Mouse (Mus musculus): ENCODE measurements around the gene Mrpl50. TPM values are rescaled to one million over a fixed set of nuclear protein-coding genes. Genes with fewer than 3 reads are reported as not detected.

Mrpl50 gene
- 59.0 and 66.8 TPM in 2 replicates for polyA plus RNA-seq (2021; fragmentation: Nextera tagmentation)
- long read RNA-seq, experiment 1, transcript Mrpl50-201 (2 exons, 2,114 nt) = major isoform, 713 of 723 reads
- long read RNA-seq, experiment 1, partial matches to known transcripts = 9 of 723 reads
- long read RNA-seq, experiment 1, other reads (novel, unspliced or antisense) = 1 of 723 reads
- long read RNA-seq, experiment 2, transcript Mrpl50-201 (2 exons, 2,114 nt) = major isoform, 134 of 146 reads
- long read RNA-seq, experiment 2, partial matches to known transcripts = 0 of 146 reads
- long read RNA-seq, experiment 2, other reads (novel, unspliced or antisense) = 12 of 146 reads

GRCm38 (mm10) chr4:49520572-49521340 lies at the start of gene Mrpl50, which contains the start of gene Zfp189:
Gene Mrpl50 (minus strand): TSS chr4:49521093.
Gene Zfp189 (plus strand): TSS chr4:49521176.

GRCm38 (mm10) chr4:49549383-49549782 lies 28.5 kb upstream of the Mrpl50 start, which contains the start of gene Aldob:
Gene Aldob (minus strand): TSS chr4:49549546.

GRCm38 (mm10) chr4:49506386-49506785 lies 14.5 kb downstream of the Mrpl50 start, which contains the start of gene Baat:
Gene Baat (minus strand): TSS chr4:49506557.

GRCm38 (mm10) chr4:49473435-49474100 lies 47.3 kb downstream of the Mrpl50 start, which contains the start of gene Acnat1:
Gene Acnat1 (minus strand): TSS chr4:49473912.

Other genes with a start within 250 kb of the Mrpl50 start
- not detected in 2 replicates for gene Acnat2, start 112.9 kb downstream of the Mrpl50 start, polyA plus RNA-seq (2021; fragmentation: Nextera tagmentation)
- not detected in 2 replicates for gene Acnat1, start 47.2 kb downstream of the Mrpl50 start, polyA plus RNA-seq (2021; fragmentation: Nextera tagmentation)
- gene Baat, start 14.5 kb downstream of the Mrpl50 start, polyA plus RNA-seq (2021; fragmentation: Nextera tagmentation) = 0.18 TPM in 1 of 2 replicates, not detected in the other
- 2.7 and 3.0 TPM in 2 replicates for gene Zfp189, start 83 bp upstream of the Mrpl50 start, polyA plus RNA-seq (2021; fragmentation: Nextera tagmentation)
- gene Aldob, start 28.5 kb upstream of the Mrpl50 start, polyA plus RNA-seq (2021; fragmentation: Nextera tagmentation) = 0.09 TPM in 1 of 2 replicates, not detected in the other
- gene Tmem246, start 76.8 kb upstream of the Mrpl50 start, polyA plus RNA-seq (2021; fragmentation: Nextera tagmentation) = 81.5 and 105 TPM in 2 replicates
- gene Rnf20, start 110.9 kb upstream of the Mrpl50 start, polyA plus RNA-seq (2021; fragmentation: Nextera tagmentation) = 22.6 and 23.5 TPM in 2 replicates
- gene Ppp3r2, start 160.9 kb upstream of the Mrpl50 start, polyA plus RNA-seq (2021; fragmentation: Nextera tagmentation) = 0.04 TPM in 1 of 2 replicates, not detected in the other